25 mouse cellular contexts compared by ENCODE assay signal in genomic region chr14:30690685-30691084, GRCm38 (mm10). TPM values are rescaled to one million over a fixed set of nuclear protein-coding genes. Genes with fewer than 3 reads are reported as not detected.
DNase-seq lines count a peak whose midpoint lies in the region; ATAC-seq lines count a peak whose summit lies in the region.
"Had no signal": no experiment of that assay in that cellular context is flagged by ENCODE, and none has a peak within 500 bp of the region (broad histone marks: within the 10 kb centered on the region; RNA-seq: fewer than 3 reads in every experiment).

No protein-coding gene starts in this region.

- 73% methylated on average over 3 of the region's 3 CpGs for WGBS in intestine, embryonic 16.5 days

- no peak overlapping the region for H3K9ac ChIP-seq in intestine, embryonic 16.5 days (ENCODE audit: low read depth, low read length)
- H3K9ac ChIP-seq: forebrain, embryonic 13.5 days; heart, embryonic 15.5 days; limb, embryonic 13.5 days; midbrain, embryonic 13.5 days; neural tube, embryonic 13.5 days had no signal

- H3K36me3 ChIP-seq in intestine, embryonic 16.5 days (ENCODE audit: control insufficient read depth, insufficient read depth, low read length), result 0 out of 2 replicates have a peak, but pooled peaks cover 7% of the 10 kb centered on the region

- no peak overlapping the region for H3K4me2 ChIP-seq in intestine, embryonic 16.5 days (ENCODE audit: low read depth, low read length)
- H3K4me2 ChIP-seq: forebrain, embryonic 13.5 days; heart, embryonic 15.5 days; limb, embryonic 13.5 days; midbrain, embryonic 13.5 days; neural tube, embryonic 13.5 days had no signal

- H3K9me3 ChIP-seq in intestine, embryonic 16.5 days (ENCODE audit: control insufficient read depth, low read length), result no peaks in the 10 kb centered on the region
- H3K9me3 ChIP-seq: forebrain, embryonic 13.5 days; heart, embryonic 10.5 days; heart, embryonic 15.5 days; limb, embryonic 13.5 days; midbrain, embryonic 13.5 days; neural tube, embryonic 13.5 days had no signal

- peak overlapping the region; percentile 74; the same call in 1 of the 2 replicates for H3K27ac ChIP-seq in intestine, embryonic 16.5 days (ENCODE audit: low read length)
- H3K27ac ChIP-seq: forebrain, embryonic 13.5 days; heart, embryonic 10.5 days; heart, embryonic 15.5 days; layer of hippocampus, adult 2 months; limb, embryonic 13.5 days; macrophage; midbrain, embryonic 13.5 days; neural tube, embryonic 13.5 days had no signal

- peaks cover 3% of the 10 kb centered on the region; the same call in 1 of the 2 replicates for H3K4me1 ChIP-seq in intestine, embryonic 16.5 days (ENCODE audit: control insufficient read depth, insufficient read depth, low read length)
- H3K4me1 ChIP-seq: heart, embryonic 10.5 days; limb, embryonic 13.5 days; midbrain, embryonic 13.5 days had no signal

- H3K4me3 ChIP-seq in intestine, embryonic 16.5 days (ENCODE audit: low read length), result no peak overlapping the region
- H3K4me3 ChIP-seq: forebrain, embryonic 13.5 days; heart, embryonic 10.5 days; heart, embryonic 15.5 days; layer of hippocampus, adult 2 months; limb, embryonic 13.5 days; midbrain, embryonic 13.5 days; neural tube, embryonic 13.5 days had no signal

- peak; percentile 62 for ATAC-seq in intestine, embryonic 16.5 days
- ATAC-seq: activated CD4-positive, CD25-positive, alpha-beta regulatory T cell, adult 4 months; forebrain, embryonic 13.5 days; hindbrain, embryonic 16.5 days; midbrain, embryonic 13.5 days had no signal

- peak; percentile 73 for DNase-seq in kidney, adult 9 months
- no peak for DNase-seq in kidney, postnatal 10 days
- DNase-seq in kidney, postnatal 14 days, result peak; percentile 18
- DNase-seq in yolk sac, embryonic 10.5 days (ENCODE audit: low spot score), result peak; percentile 42
- no peak for DNase-seq in frontal cortex, postnatal 14 days (ENCODE audit: low spot score in 2 of 2)
- DNase-seq: adrenal gland, adult 8-10 months; B cell, adult 2 months; cerebellum, adult 2 months; cerebellum, postnatal 14 days; gastrocnemius, postnatal 14 days; heart, adult 11 months; lung, adult 2 months; lung, postnatal 10 days; thymus, postnatal 4 days had no signal

- H3K27me3 ChIP-seq in intestine, embryonic 16.5 days (replicated peaks; ENCODE audit: control insufficient read depth, insufficient read depth, low read length), result no peaks in the 10 kb centered on the region
- H3K27me3 ChIP-seq: forebrain, embryonic 13.5 days; heart, embryonic 15.5 days; limb, embryonic 13.5 days; midbrain, embryonic 13.5 days; neural tube, embryonic 13.5 days had no signal

RNA-seq across cellular contexts. Expression of gene Sfmbt1, which starts 24.0 kb away (rescaled TPM):
- 9.7 and 11.1 TPM in 2 replicates for polyA plus RNA-seq in intestine, embryonic 16.5 days (2015; fragmentation: Nextera tagmentation; extraction: Ambion mirVana)

RNA-seq across cellular contexts. Expression of gene Rft1, which starts 36.5 kb away (rescaled TPM):
- polyA plus RNA-seq in intestine, embryonic 16.5 days (2015; fragmentation: Nextera tagmentation; extraction: Ambion mirVana), result 13.3 and 14.7 TPM in 2 replicates

Comparison
In these comparisons a context has a peak if more than half of its experiments do, and no peak if none do; other contexts are left out.
1. DNase-seq: peak in kidney, adult 9 months (single experiment), kidney, postnatal 14 days (single experiment) and yolk sac, embryonic 10.5 days (single experiment); none in kidney, postnatal 10 days (single experiment) and frontal cortex, postnatal 14 days (0 of 2).